Mouse (Mus musculus) embryonic stem cell, embryonic (primary cell): ENCODE results near the gene Kcnq2.

ENCODE experiments used
- CTCF ChIA-PET, 4 experiments: fragments of 300-600 bp in 2 of 4; fragments of 350-600 bp in 2 of 4; sonication (Branson Sonifier 250); formaldehyde crosslinking; loops; one replicate each; lab custom pipeline; 2022; ENCODE audit warnings: inconsistent platforms in 2 of 4; lab: Charles Lee
- POLR2A ChIA-PET, 4 experiments: fragments of 300-600 bp in 2 of 4; fragments of 350-600 bp in 2 of 4; sonication (Branson Sonifier 250); formaldehyde crosslinking; loops; one replicate each; lab custom pipeline; 2022; ENCODE audit warnings: antibody characterized with exemption in 4 of 4, inconsistent platforms in 1 of 4; lab: Charles Lee

Kcnq2 gene

GRCm38 (mm10) chr2:181134591-181135445 lies at the start of gene Kcnq2:
Gene Kcnq2, minus strand, starts transcription at chr2:181135300.
- ChIA-PET CTCF (interaction anchor here (0.6 to 1.2 kb wide), 7 partner anchors 10 to 1084 kb away, joined by 3 read pairs; no protein-coding TSS in a partner anchor), POLR2A (interaction anchor here (0.6 to 1.5 kb wide), 9 partner anchors 8 to 845 kb away, joined by 3 to 7 read pairs (median 4); partner anchors contain the start of gene Dnajc5 (in 1 of the 4))

GRCm38 (mm10) chr2:181180898-181181297 lies 45.8 kb upstream of the Kcnq2 start:
- POLR2A ChIA-PET = no interaction called here
- CTCF ChIA-PET = no interaction called here

GRCm38 (mm10) chr2:181178471-181178870 lies 43.4 kb upstream of the Kcnq2 start:
- ChIA-PET CTCF (interaction anchor here in 2 of 4 experiments (0.7 to 1.3 kb wide), 3 partner anchors 8 to 271 kb away, joined by 3 to 8 read pairs (median 5); partner anchors contain the start of gene Ppdpf (in 1 of the 2)), POLR2A (interaction anchor here in 2 of 4 experiments (0.6 to 1.4 kb wide), 6 partner anchors 8 to 667 kb away, joined by 3 to 4 read pairs (median 3); partner anchors contain the start of gene Ppdpf (in 2 of the 2))

- POLR2A ChIA-PET = interaction anchor here in 2 of 4 experiments (0.6 to 1.4 kb wide), 4 partner anchors 9 to 667 kb away, joined by 3 to 4 read pairs (median 3); partner anchors contain the start of gene Ppdpf (in 2 of the 2)
- CTCF ChIA-PET = interaction anchor here in 2 of 4 experiments (0.7 to 1.3 kb wide), 2 partner anchors 9 to 271 kb away, joined by 3 to 8 read pairs; partner anchors contain the start of gene Ppdpf (in 1 of the 2)
Observed at GRCm38 (mm10) chr2:181178015-181178414, 42.9 kb upstream of the Kcnq2 start.

GRCm38 (mm10) chr2:181174646-181175045 lies 39.5 kb upstream of the Kcnq2 start:
- POLR2A ChIA-PET = interaction anchor here in 1 of 4 experiments (0.6 to 1.0 kb wide), 3 partner anchors 12 to 917 kb away, joined by 3 to 4 read pairs (median 3); partner anchors contain the start of gene Ppdpf
- CTCF ChIA-PET = interaction anchor here in 1 of 4 experiments (1.0 kb wide), 1 partner anchor 12 kb away, joined by 3 read pairs; no protein-coding TSS in a partner anchor

GRCm38 (mm10) chr2:181166469-181166868 lies 31.4 kb upstream of the Kcnq2 start:
- CTCF ChIA-PET = interaction anchor here in 1 of 4 experiments (0.7 kb wide), 1 partner anchor 140 kb away, joined by 3 read pairs; no protein-coding TSS in a partner anchor
- POLR2A ChIA-PET = interaction anchor here in 2 of 4 experiments (0.6 to 1.4 kb wide), 5 partner anchors 10 to 437 kb away, joined by 3 to 6 read pairs (median 4); partner anchors contain the start of gene Ppdpf (in 1 of the 2)

- CTCF ChIA-PET = interaction anchor here in 1 of 4 experiments (0.7 kb wide), 1 partner anchor 26 kb away, joined by 3 read pairs; the partner anchor contains the start of gene Ppdpf
- POLR2A ChIA-PET = interaction anchor here in 1 of 4 experiments (0.6 kb wide), 1 partner anchor 463 kb away, joined by 3 read pairs; no protein-coding TSS in a partner anchor
Observed at GRCm38 (mm10) chr2:181160821-181161220, 25.7 kb upstream of the Kcnq2 start.

- POLR2A ChIA-PET = interaction anchor here in 1 of 4 experiments (1.0 to 1.3 kb wide), 3 partner anchors 10 to 29 kb away, joined by 3 to 6 read pairs (median 3); partner anchors contain the start of gene Ppdpf
- CTCF ChIA-PET = interaction anchor here in 1 of 4 experiments (0.6 to 1.2 kb wide), 4 partner anchors 27 to 731 kb away, joined by 3 to 5 read pairs (median 4); partner anchors contain the start of gene Ppdpf
Observed at GRCm38 (mm10) chr2:181159771-181160170, 24.7 kb upstream of the Kcnq2 start.

GRCm38 (mm10) chr2:181159091-181159514 lies 24.0 kb upstream of the Kcnq2 start:
- CTCF ChIA-PET = interaction anchor here in 1 of 4 experiments (0.7 to 1.2 kb wide), 3 partner anchors 28 to 520 kb away, joined by 3 to 5 read pairs (median 4); partner anchors contain the start of gene Ppdpf
- POLR2A ChIA-PET = interaction anchor here in 1 of 4 experiments (1.0 to 1.3 kb wide), 2 partner anchors 9 to 28 kb away, joined by 3 to 6 read pairs; partner anchors contain the start of gene Ppdpf

- CTCF ChIA-PET = interaction anchor here in 1 of 4 experiments (1.2 kb wide), 1 partner anchor 29 kb away, joined by 5 read pairs; the partner anchor contains the start of gene Ppdpf
Observed at GRCm38 (mm10) chr2:181158471-181158870, 23.4 kb upstream of the Kcnq2 start.

GRCm38 (mm10) chr2:181157716-181158302 lies 22.7 kb upstream of the Kcnq2 start:
- POLR2A ChIA-PET = interaction anchor here in 1 of 4 experiments (0.6 to 0.7 kb wide), 2 partner anchors 31 to 125 kb away, joined by 3 read pairs; no protein-coding TSS in a partner anchor
- CTCF ChIA-PET = interaction anchor here in 1 of 4 experiments (1.0 kb wide), 1 partner anchor 175 kb away, joined by 3 read pairs; no protein-coding TSS in a partner anchor

More at GRCm38 (mm10) chr2:181158471-181158870, 23.4 kb upstream of the Kcnq2 start:
- POLR2A ChIA-PET = interaction anchor here in 1 of 4 experiments (1.3 kb wide), 1 partner anchor 8 kb away, joined by 3 read pairs; no protein-coding TSS in a partner anchor

- ChIA-PET POLR2A (interaction anchor here in 1 of 4 experiments (0.6 to 1.3 kb wide), 4 partner anchors 13 to 125 kb away, joined by 3 read pairs; partner anchors contain the start of gene Ppdpf), CTCF (interaction anchor here in 1 of 4 experiments (1.0 kb wide), 1 partner anchor 175 kb away, joined by 3 read pairs; no protein-coding TSS in a partner anchor)
Observed at GRCm38 (mm10) chr2:181157180-181157579, 22.1 kb upstream of the Kcnq2 start.

- ChIA-PET POLR2A (interaction anchor here in 2 of 4 experiments (0.6 to 1.4 kb wide), 8 partner anchors 13 to 1351 kb away, joined by 3 to 7 read pairs (median 3); partner anchors contain the start of gene Ppdpf (in 1 of the 2)), CTCF (interaction anchor here in 2 of 4 experiments (0.6 to 1.1 kb wide), 4 partner anchors 34 to 176 kb away, joined by 3 to 4 read pairs (median 3); no protein-coding TSS in a partner anchor)
Observed at GRCm38 (mm10) chr2:181156248-181157121, 21.4 kb upstream of the Kcnq2 start, which contains the start of gene Eef1a2. Gene Eef1a2, minus strand, starts transcription at chr2:181157014.

- ChIA-PET CTCF (interaction anchor here in 2 of 4 experiments (0.6 to 1.1 kb wide), 3 partner anchors 34 to 171 kb away, joined by 3 to 4 read pairs (median 3); no protein-coding TSS in a partner anchor), POLR2A (interaction anchor here in 3 of 4 experiments (0.5 to 1.9 kb wide), 10 partner anchors 12 to 1351 kb away, joined by 3 to 7 read pairs (median 3); partner anchors contain the start of gene Ppdpf (in 1 of the 3))
Observed at GRCm38 (mm10) chr2:181155801-181156200, 20.7 kb upstream of the Kcnq2 start.

- POLR2A ChIA-PET = interaction anchor here in 3 of 4 experiments (0.6 to 1.9 kb wide), 5 partner anchors 20 to 879 kb away, joined by 3 to 9 read pairs (median 3); partner anchors contain the start of gene Ppdpf (in 1 of the 3)
- CTCF ChIA-PET = interaction anchor here in 1 of 4 experiments (0.6 to 2.3 kb wide), 3 partner anchors 32 to 524 kb away, joined by 5 to 6 read pairs (median 5); partner anchors contain the start of gene Ppdpf
Observed at GRCm38 (mm10) chr2:181154831-181155415, 19.8 kb upstream of the Kcnq2 start.
